Mouse (Mus musculus) macrophage (primary cell): ENCODE data around the gene Myo15b. TPM values are rescaled to one million over a fixed set of nuclear protein-coding genes. Genes with fewer than 3 reads are reported as not detected.

Experiments
- H3K27ac ChIP-seq: fragments of 350-480 bp; formaldehyde crosslinking; 2 replicates; pipeline ENCODE4 v1.9.0; 2021
- H3K36me3 ChIP-seq: fragments of 350-480 bp; formaldehyde crosslinking; 2 replicates; pipeline ENCODE4 v1.9.0; 2021; ENCODE audit errors: inconsistent target
- H3K4me3 ChIP-seq: fragments of 350-480 bp; formaldehyde crosslinking; 2 replicates; pipeline ENCODE4 v1.9.0; 2021; ENCODE audit errors: inconsistent target
- H3K79me2 ChIP-seq: fragments of 350-480 bp; formaldehyde crosslinking; 2 replicates; pipeline ENCODE4 v1.9.0; 2021; ENCODE audit errors: inconsistent target
- WGBS: methylation state at CpG from one replicate; pipeline ENCODE4 v1.1.7; 2026; ENCODE audit warnings: inconsistent platforms; ENCODE audit not compliant: missing documents; 5-methylcytosine and 5-hydroxymethylcytosine counted together
- polyA plus RNA-seq: library from polyadenylated mRNA; stranded (reverse); fragments of 250-400 nt; gene quantifications from 3 replicates; pipeline ENCODE4 v1.2.4, GENCODE M21; 2018; ENCODE audit warnings: inconsistent platforms

Gene Myo15b
- polyA plus RNA-seq, 1 experiment from 2014 or later: 0.13 TPM

DNA sequence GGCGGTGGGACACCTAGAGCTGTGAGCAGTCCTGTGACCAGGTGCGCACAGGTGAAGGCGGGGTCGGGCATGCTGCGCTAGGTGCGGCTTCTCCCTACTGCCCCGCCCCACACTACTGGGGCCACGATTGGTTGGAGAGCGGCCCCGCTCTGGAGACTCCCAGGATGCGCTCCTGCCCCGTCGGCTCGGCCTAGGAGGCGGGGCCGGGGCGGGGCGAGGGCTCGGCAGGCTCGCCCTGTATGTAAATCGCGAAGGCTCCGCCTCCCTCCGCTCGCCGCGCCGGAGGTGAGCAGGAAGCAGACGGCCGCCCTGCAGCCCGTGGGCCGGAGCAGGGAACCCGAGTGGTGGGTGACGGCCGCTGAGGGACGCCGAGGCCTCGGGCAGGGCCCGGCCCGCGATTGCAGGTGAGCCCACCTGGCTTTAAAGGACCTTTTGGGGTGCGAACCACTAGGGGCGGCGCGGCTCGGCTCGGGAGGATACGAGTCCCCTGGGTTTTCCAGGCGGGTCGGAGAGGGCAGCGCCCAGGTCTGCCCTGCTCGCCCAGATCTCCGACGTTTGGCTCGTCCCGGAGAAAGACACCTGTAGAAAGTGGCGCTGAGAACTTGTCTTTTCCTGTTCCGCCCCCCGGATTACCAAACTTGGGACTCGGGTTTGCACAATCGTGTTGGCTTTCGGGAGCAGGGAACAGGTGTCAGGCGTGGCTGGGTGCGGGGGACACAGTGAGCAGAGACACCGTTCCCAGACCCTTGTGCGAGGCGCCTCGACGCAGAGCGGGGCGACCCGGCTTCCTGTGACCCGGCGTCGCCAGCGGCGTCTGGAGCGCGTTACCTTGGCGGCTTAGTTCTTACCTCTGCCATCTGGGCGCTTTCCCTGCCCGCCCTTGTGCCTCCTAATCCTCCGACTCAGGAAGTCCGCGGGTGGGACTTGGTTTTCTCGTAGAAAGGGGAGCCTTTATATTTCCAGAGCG, 34.1 kb upstream of the Myo15b start, which contains the start of gene Llgl2:
TSS of gene Llgl2 (plus strand) at position 276 of the 967 bp plus-strand sequence.
- Histone ChIP-seq H3K36me3 (no peaks in the 10 kb centered on the region), H3K4me3 (peak within 1 kb of the TSS; percentile 45), H3K27ac (no peak within 1 kb of the TSS), H3K79me2 (no peaks in the 10 kb centered on the region)
- WGBS: under 1% methylated on average over 85 of the region's 87 CpGs

DNA sequence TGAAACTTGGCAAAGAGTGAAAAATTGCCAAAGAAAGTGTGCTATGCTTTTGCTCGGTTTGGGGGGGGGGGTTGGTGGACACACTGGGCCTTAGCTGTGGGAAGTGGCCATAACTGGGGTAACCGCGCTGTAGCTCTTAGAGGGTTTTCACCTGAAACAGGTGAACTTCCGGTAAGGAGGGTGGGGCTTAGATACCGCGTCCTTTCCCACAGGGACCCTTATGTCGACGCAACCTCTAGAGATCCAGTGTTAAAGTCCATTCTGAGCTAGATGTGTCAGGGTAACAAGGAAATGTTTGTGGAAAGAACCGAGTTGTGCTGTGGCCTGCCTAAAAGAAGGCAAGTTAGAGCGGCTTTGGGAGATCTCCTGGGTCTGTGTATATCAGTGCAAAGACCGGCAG, 33.4 kb upstream of the Myo15b start:
- H3K79me2 ChIP-seq: no peaks in the 10 kb centered on the region
- WGBS: 34% methylated on average over 11 of the region's 11 CpGs
- H3K36me3 ChIP-seq: no peaks in the 10 kb centered on the region
- H3K4me3 ChIP-seq: peak overlapping the region; percentile 45; the same call in 1 of the 2 replicates
- no peak overlapping the region for H3K27ac ChIP-seq

DNA sequence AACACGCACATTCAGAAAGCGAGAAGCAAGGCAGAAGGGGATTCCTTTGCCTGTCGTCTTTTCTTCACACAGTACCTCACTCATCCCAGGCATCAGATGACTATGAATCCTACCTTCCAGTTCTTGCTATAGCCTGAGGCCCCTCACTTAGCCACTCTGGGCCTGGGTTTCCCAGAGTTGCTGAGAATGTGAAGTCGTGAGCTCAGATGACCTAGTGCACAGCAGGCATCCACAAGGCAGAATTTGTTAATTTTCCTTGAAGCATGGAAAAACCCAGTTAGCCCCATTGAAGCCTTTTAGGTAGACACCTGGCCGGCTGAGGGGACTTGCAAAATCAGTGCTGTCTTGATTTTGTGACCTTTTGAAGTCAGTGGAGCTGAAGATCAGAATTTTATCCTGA, 31.7 kb upstream of the Myo15b start:
- Histone ChIP-seq H3K4me3 (no peak overlapping the region), H3K79me2 (no peaks in the 10 kb centered on the region), H3K27ac (no peak overlapping the region), H3K36me3 (no peaks in the 10 kb centered on the region)
- WGBS: 98% methylated on average over 5 of the region's 5 CpGs

DNA sequence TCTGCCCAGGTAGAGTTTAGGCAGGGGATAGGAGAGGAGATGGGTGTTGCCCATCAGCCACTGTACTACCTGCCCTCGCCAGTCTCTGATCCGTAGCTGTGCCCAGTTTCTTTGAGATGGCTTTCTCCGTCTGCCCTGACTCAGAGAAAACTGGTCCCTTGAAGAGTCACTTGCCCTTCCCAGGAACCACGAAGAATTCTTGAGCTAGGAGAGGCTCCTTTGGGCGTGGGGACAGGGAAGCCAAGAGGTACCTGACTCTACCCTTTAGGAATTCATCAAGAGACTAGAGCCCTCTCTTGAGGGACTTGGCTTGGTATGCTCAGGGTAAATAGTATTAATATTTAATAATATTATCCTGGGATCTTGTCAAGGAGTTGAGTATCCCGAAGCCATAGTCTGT, 30.6 kb upstream of the Myo15b start:
- Histone ChIP-seq H3K27ac (no peak overlapping the region), H3K4me3 (no peak overlapping the region), H3K36me3 (no peaks in the 10 kb centered on the region), H3K79me2 (no peaks in the 10 kb centered on the region)
- 93% methylated on average over 6 of the region's 6 CpGs for WGBS

DNA sequence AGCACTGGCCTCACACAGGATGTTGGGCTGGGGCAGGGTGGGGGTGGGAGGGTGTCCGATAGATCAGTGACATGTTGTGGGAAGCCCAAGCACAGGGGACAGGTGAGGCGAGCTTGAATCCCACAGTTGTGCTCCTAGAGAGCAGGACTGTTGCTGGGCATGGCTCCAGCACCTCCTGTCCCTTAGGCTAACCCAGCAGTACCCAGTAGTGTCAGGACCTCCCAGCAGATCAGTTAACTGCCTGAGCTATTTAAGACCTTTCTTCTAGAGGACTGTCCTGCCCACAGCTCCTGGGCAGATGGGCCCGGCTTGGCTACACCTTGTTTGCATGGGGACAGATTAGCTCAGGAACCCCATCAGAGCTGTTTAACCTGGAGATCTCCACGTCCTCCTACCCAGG, 29.2 kb upstream of the Myo15b start:
- H3K27ac ChIP-seq: no peak overlapping the region
- 85% methylated on average over 4 of the region's 4 CpGs for WGBS
- no peak overlapping the region for H3K4me3 ChIP-seq
- H3K36me3 ChIP-seq: no peaks in the 10 kb centered on the region
- no peaks in the 10 kb centered on the region for H3K79me2 ChIP-seq

DNA sequence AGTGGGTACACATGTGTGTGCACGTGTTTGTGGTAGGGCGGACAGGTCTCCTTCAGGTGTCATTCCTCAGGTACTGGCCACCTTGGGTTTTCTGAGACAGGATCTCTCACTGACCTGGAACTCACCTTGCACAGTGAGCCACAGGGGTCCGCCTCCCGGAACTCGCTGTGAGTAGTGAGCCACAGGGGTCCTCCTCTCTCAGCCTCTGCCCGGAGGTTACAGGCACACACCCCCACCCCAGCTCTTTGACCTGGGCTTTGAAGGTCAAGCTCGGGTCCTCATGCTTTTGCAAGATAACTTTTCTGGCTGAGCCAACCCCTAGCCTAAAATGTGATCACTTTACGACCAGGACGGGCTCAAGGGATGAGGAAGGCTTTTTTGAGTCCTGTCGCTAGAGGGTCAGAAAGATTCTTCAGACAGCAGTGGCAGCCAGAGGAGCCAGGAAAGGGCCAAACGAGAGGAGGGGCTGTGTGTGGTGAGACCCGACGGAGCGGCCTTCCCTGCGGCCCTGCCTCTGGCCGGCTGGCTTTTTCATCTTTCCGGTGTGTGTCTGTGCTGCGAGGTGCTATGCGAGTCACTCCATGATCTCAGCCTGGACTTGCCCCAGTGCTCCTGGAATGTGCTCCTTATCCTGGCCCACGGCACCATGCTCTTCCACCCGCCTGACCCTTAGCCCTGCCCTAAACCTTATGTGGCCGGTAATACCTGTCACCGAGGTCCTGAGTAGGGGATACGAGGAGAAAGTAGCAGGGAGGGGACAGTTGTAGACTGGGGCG, 27.5 kb upstream of the Myo15b start:
- Histone ChIP-seq H3K79me2 (no peaks in the 10 kb centered on the region), H3K4me3 (no peak overlapping the region), H3K36me3 (no peaks in the 10 kb centered on the region), H3K27ac (no peak overlapping the region)
- 95% methylated on average over 25 of the region's 25 CpGs for WGBS

DNA sequence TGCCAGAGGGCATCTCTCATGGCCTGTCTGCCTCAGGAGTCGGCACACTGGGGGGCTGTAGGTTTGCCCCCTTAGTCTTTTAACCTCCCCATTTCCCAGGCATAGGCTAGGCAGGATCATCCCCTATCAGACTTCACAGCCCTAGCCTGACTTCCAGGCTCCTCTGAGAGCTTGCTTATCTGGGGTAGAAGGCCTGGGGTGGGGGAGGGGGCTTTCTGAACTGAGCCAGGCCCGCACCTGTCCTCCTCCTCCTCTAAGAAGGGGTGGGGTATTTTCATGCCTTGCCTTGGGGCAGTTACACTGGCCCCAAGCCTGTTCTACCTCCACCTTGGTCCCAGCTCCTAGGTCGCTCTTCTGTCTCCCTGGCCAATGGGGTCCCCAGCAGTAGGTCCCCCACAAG, 26.7 kb upstream of the Myo15b start:
- Histone ChIP-seq H3K36me3 (no peaks in the 10 kb centered on the region), H3K79me2 (no peaks in the 10 kb centered on the region), H3K4me3 (no peak overlapping the region), H3K27ac (no peak overlapping the region)
- WGBS: 94% methylated on average over 3 of the region's 3 CpGs

DNA sequence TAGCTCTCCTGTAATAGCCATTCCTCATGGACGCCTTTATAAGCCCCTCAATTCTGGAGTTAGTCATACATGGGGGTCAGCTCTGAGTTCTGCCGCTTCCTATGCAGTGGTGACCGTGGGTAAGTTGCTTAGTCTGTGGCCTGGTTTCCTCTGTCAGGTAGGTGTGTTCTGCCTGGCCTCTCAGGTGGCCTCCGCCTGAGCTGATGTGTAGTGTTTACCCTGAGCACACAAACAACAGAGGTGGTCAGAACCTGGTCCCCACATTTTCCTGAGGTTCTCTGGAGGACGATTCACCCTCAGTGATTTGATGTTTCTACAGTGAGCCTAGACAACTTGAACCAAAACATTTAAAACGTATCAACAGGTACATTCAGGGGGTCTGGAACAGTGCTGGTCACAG, 26.1 kb upstream of the Myo15b start:
- no peaks in the 10 kb centered on the region for H3K36me3 ChIP-seq
- H3K27ac ChIP-seq: no peak overlapping the region
- no peak overlapping the region for H3K4me3 ChIP-seq
- H3K79me2 ChIP-seq: no peaks in the 10 kb centered on the region
- 92% methylated on average over 6 of the region's 6 CpGs for WGBS

DNA sequence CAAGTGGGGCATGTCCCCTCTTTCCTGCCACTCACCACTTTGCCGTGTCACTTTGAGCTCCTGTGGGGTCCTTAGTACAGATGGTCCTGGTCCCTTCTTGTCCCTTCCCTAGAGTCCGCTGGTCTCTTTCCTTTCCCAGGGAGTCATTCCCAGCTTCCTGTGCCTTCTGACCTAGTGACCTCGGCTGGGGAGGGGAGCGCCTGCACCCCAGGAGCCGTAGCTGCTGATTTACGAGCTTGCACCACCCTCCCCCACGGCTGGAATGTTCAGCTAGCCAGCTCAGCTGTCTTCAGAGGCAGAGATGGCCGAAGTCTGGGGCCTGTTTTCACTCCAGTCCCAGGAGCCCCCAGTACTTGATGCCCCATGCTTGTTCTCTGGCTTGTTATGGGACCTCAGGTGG, 25.7 kb upstream of the Myo15b start:
- Histone ChIP-seq H3K36me3 (no peaks in the 10 kb centered on the region), H3K27ac (no peak overlapping the region), H3K79me2 (no peaks in the 10 kb centered on the region), H3K4me3 (no peak overlapping the region)
- 87% methylated on average over 8 of the region's 8 CpGs for WGBS

DNA sequence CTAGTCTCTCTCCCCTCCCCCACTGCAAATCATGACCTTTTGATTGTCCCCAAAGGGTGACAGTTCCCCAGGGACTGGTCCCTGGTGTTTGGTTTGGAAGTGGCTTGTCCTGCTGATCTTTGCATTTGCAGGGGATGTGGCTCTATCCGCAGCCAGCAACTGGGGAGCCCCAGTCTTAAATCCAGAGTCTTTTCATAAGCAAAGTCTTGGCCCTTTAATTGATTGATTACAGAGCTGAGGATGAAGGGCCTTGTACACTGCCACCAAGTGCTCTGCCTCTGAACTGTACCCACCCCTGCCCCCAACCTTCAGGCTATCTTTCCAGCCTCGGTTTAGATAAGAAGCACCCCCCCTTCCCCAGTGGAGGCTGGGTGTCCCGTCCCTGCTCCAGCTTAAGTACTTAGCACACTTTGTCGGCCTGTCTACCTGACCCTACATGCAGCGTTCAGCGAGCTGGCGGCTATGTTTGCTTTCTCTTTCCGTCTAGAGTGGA, 25.1 kb upstream of the Myo15b start:
- Histone ChIP-seq H3K36me3 (no peaks in the 10 kb centered on the region), H3K79me2 (no peaks in the 10 kb centered on the region), H3K27ac (no peak overlapping the region), H3K4me3 (no peak overlapping the region)
- 81% methylated on average over 8 of the region's 8 CpGs for WGBS

DNA sequence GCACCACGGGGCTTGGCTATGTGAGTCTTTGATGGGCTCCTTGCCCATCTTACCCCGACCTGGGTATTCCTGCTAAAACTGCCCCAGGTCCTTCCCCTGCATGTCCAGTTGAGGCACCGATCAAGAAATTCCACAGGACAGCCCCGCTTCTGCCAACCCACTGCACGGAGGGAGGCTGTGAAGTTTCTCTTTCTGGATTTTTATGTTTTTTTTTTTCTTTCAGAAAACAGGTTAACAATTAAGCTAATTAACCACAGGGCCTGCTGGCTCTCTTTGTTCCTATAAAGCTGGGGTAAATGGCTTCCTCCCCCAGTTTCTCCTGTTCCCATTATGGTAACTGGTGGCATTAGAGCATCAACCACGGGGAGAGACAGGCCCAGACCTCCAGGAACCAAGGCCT, 24.2 kb upstream of the Myo15b start:
- H3K79me2 ChIP-seq: no peaks in the 10 kb centered on the region

DNA sequence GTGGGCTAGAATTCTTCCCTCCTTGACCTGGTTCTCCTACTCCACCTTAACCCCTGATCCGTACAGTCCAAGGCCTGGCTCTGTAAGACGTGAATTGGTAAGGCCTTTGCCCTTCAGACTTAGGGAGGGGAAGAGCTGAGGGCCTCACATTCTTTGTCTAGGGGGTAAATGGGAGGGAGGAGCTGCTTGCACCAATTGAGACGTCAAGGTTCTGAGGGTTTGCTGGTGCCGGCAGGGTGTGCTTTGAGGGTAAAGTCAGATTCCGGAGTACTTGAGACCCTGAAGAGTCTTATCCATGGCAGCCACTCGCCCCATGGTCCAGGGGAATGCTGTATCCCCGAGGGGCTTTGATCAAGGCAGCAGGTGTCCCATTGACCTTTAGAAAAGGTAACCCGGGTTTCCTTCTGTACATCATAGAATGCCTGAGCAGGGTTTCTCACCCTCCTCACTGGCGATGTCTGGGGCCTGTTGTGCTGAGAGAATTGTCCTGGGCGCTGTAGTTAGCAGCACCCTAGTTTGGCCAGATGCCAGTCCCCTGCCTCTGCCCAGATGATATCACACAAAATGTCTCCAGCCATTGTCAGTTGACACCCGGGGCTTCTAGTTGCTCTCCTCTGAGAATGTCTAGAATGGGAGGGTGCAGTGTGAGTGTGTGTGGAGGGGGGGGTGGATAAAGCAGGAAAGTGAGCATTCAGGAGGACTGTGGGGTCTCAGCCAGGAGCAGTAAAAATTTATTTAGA, 21.4 kb upstream of the Myo15b start:
- H3K79me2 ChIP-seq: no peaks in the 10 kb centered on the region
- 92% methylated on average over 11 of the region's 11 CpGs for WGBS
- no peak overlapping the region for H3K4me3 ChIP-seq
- no peak overlapping the region for H3K27ac ChIP-seq
- no peaks in the 10 kb centered on the region for H3K36me3 ChIP-seq

More for the DNA sequence above, 24.2 kb upstream of the Myo15b start:
- Histone ChIP-seq H3K36me3 (no peaks in the 10 kb centered on the region), H3K4me3 (no peak overlapping the region), H3K27ac (no peak overlapping the region)
- WGBS: 86% methylated on average over 5 of the region's 6 CpGs

DNA sequence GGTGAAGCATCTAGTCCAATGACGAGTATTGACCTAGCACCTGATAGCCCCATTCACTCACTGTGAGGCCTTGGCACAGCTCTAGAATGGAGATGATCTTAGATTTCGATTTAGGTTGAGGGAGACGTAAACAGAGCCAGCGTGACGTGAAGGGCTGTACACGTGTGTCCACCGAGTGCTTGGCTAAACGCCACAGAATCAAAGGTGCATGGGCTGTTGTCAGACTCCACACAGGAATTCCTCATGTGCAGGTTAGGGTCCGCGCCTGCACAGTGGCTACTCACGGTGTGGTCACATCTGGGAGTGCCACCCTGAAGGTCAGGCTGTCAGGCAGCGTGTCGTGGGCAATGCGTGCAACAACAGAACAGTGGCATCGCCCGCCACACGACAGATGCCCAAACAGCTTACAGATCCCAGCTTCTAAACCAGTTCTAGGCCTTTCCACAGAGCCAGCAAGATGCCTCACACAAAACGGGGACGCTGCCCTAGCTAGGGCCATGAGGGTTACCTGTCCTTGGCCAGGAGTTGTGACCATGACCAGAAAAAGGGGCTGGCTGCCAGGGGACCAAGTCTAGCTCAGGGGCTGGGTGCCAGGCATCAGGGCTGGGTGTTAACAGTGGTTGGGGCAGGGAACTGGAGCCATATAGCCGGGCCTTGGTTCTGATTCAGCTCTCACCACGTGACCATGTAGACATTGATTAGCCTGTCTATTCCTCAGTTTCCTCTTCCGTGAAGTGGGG, 20.4 kb upstream of the Myo15b start:
- Histone ChIP-seq H3K79me2 (no peaks in the 10 kb centered on the region), H3K27ac (no peak overlapping the region), H3K4me3 (no peak overlapping the region), H3K36me3 (no peaks in the 10 kb centered on the region)
- 93% methylated on average over 21 of the region's 22 CpGs for WGBS

DNA sequence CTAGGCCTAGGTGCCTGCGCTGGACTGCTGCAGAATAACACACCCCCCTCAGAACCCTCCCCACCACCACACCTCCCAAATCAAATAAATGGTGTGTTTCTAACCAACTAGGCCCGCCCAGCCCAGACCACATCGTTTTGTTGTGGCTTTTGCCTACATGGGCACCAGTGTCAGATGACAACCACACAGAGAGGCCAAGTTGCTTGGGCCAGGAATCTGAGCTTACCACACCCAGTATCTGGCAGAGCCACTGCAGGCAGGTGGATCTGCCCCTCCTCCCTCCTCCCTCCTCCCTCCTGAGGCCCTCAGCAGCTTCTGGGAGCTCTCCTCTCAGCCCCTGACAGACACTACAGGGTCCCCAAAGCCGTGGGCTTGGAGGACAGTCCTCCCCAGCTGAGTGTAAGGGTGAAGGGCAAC, 19.3 kb upstream of the Myo15b start:
- H3K27ac ChIP-seq: no peak overlapping the region
- no peaks in the 10 kb centered on the region for H3K36me3 ChIP-seq
- H3K79me2 ChIP-seq: no peaks in the 10 kb centered on the region
- no peak overlapping the region for H3K4me3 ChIP-seq
- 71% methylated on average over 4 of the region's 4 CpGs for WGBS
